Mouse (Mus musculus): ENCODE results near the gene Tfdp1.

- no peak for TF ChIP-seq CTCF (IDR thresholded peaks at IDR 0.05 in 2 of 3, conservative IDR thresholded peaks at IDR 0.05 in 1 of 3; ENCODE audit: control insufficient read depth in 1 of 3, insufficient read depth in 1 of 3, low read depth in 2 of 3, low read length in 3 of 3, poor library complexity in 1 of 3, severe bottlenecking in 1 of 3)
- TF ChIP-seq MAX (IDR thresholded peaks at IDR 0.05; ENCODE audit: low read length) = 0 out of 2 replicates have a peak, but pooled peaks have one; percentile 10
- TF ChIP-seq HCFC1 (IDR thresholded peaks at IDR 0.05; ENCODE audit: low read depth, low read length) = no peak
- TF ChIP-seq POLR2A (IDR thresholded peaks at IDR 0.05; ENCODE audit: control insufficient read depth in 1 of 2, insufficient read depth in 1 of 2, low read depth in 1 of 2, low read length in 2 of 2, poor library complexity in 1 of 2) = no peak
- TF ChIP-seq ZC3H11A (IDR thresholded peaks at IDR 0.05; ENCODE audit: low read depth, low read length) = no peak
- TF ChIP-seq POLR2AphosphoS5 (IDR thresholded peaks at IDR 0.05; ENCODE audit: borderline replicate concordance, low read depth, low read length) = no peak
- TF ChIP-seq CHD1 (IDR thresholded peaks at IDR 0.05; ENCODE audit: low read depth, low read length) = no peak
- TF ChIP-seq TAL1 (IDR thresholded peaks at IDR 0.05; ENCODE audit: low read length) = no peak
- TF ChIP-seq USF1 (IDR thresholded peaks at IDR 0.05; ENCODE audit: low read depth, low read length) = no peak
Measured at GRCm38 (mm10) chr8:13340650-13341049, 2.1 kb downstream of the Tfdp1 start.
